Mouse (Mus musculus) olfactory bulb, adult 2 months (tissue): Measurements from ENCODE around the gene Hnrnpul1.

ENCODE experiments used
- CTCF ChIP-seq: fragments of 200-500 bp; IDR thresholded peaks from 2 replicates; pipeline ENCODE4 v1.5.1; 2012; ENCODE audit warnings: low read depth, mild to moderate bottlenecking, low read length, moderate library complexity; ENCODE audit not compliant: insufficient read depth
- POLR2A ChIP-seq: fragments of 200-500 bp; IDR thresholded peaks from 2 replicates; pipeline ENCODE4 v1.6.1; 2012; ENCODE audit warnings: mild to moderate bottlenecking, low read depth, low read length, moderate library complexity; ENCODE audit not compliant: insufficient read depth

DNA sequence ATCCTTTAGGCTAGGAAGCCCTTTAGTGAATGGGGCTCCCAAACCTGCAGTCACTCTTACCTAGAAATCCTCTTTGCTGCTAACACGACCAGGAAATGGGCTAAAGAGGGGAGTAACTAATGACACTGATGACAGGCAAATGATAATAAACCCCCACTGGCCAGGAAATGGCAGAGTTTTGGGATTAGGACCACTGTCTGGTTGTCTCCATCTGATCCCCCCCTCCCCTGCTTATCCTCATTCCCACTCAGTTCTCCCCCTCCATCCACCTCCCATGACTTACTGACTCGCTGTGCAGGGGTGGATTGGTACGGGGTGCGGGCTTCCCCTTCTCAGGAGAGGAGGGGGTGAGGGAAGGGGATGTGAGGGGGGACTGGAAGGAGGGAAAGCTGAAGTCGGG lies 64.5 kb downstream of the Hnrnpul1 start:
- TF ChIP-seq CTCF (no peak), POLR2A (no peak)
